Mouse (Mus musculus): ENCODE measurements at regions not wholly inside any gene's neighbourhood (a gene's known extent, or its start where the extent isn't known, plus 50 kb on each side); places are given as distances from the start of the nearest gene placed in this dataset.

DNA sequence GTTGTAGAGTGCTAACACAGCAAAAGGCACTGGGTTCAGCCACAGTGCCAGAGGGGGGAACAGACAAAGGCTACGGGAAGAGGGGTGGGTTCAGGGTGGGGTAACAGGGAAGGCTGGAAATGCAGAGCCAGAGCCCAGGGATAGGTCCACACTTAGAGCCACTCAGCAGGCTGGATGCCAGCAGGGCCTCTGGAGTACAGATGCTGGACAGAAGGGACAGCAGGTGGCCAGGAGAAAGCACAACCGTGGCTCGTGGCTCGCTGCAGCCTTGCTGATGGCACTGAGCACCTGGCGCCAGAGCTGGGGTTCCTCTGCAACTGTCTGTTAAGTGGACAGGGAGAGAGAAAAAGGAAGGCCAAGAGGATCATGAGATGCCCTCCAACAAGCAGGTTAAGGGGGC, 174.2 kb downstream of the Mroh4 start:
- no peak for DNase-seq (ENCODE audit: low spot score)

DNA sequence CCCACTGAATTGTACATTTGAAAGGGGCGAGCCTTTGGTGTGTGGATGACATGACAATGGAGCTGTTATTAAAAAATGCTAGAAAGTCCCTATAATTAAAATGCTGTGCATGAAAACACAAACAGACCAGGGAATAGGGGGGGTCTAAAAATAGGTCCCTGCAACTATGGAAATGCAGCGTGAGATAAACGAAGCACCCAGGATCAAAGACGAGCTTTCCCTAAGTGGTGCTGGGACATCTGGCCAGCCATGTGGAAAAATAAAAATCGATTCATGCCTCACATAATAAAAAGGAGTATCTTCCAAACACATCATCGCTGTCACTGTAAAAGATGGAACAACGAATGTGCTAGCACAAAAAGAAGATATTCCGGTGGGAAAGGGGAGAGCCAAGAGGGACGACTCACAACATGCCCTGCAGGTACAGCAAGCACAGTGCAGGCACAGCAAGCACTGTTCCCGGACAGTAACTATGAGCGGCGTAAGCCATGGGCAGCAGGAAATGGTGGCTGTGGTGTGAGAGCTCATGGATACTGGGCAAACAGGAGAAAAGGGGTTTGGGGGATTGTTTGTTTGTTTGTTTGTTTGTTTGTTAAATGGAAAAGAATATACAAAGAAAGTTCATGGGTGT, 176.7 kb downstream of the Mroh4 start:
- no peak for DNase-seq (ENCODE audit: low spot score)

DNA sequence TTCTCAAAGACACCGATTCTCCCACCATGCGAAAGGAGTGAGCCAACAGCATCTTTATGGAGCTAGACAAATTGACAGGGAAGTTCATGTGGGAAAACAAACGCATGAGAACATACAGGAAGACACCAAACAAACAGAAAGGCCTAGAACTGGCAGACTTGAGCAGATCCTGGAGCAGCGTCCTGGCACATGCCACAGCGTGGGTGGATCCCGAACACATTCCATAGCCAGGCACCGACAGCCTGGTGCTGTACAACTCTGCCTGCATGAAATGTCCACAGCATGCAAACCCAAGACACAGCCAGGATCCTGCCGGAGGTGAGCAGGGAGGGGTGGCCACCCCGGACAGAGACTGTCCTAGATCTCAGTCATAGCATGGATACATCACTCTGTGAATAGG, 177.2 kb downstream of the Mroh4 start:
- no peak for DNase-seq (ENCODE audit: low spot score)

DNA sequence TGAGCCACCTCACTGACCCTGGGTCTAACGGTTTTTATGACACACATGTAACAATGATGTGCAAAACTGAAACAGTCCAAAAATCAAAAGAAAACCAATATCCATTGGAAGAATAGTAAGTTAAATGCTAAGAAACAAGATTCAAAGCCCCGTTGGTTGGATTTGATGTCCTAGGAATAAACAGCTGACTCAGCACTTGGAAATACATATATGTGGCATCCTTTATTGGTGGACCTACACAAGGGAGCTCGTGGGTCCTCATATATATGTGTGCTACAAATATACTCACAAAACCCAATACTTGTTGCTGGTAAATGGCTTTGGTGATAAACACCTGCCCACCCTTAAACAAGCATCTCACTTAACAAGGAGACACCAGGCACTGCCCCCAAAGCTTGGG, 178.2 kb downstream of the Mroh4 start:
- no peak for DNase-seq (ENCODE audit: low spot score)

DNA sequence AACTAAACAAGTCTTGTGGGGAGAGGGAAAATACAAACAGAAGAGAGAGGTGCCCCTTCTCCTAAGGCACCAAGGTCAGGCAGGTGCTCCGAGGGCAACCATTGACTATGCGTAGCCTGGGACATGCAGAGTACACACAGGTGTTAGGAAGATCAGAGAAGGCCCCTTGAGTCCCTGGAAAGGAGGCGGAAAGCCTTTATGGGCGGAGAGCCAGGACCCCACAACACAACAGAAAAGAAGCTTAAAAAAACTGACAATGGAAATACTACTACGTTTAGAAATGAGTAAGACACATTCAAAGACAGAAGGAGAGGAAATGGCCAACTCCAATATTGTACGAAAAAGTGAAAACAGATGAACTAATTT, 179.5 kb downstream of the Mroh4 start:
- no peak for DNase-seq (ENCODE audit: low spot score)

DNA sequence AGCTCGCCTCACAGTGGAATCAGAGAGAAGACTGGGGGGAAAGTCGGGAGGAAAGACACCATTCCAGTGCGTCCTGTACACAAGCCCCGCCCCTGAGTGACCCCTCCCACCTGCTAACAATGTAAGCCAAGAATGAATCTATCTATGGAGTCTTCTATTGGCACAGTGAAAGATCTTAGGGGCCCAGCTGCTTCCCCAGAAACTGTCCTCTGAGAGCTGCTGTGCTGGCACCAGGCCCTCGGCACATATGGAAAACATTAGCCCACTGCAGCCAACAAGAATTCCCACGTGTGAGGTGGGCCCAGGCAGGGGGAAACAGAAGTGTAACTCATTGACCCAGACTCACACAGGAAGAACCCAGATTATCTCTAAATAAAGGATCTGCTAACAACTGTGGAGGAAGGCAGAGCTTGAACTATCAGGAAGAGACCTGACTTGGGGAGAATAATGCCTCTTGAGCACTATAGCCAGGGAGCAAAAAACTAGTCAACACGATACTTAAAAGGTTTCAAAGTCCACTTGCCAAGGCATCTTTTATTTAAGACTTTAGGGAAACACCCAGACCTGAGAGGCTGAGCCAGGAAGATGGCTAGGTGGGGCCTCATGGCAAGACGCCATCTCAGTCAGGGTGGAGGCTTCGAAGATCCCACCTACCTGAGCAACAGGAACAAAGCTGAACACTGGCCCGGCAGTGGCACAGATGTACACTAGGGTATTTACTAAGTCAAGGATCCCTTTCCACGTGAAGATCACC, 180.1 kb downstream of the Mroh4 start:
- no peak for DNase-seq (ENCODE audit: low spot score)

DNA sequence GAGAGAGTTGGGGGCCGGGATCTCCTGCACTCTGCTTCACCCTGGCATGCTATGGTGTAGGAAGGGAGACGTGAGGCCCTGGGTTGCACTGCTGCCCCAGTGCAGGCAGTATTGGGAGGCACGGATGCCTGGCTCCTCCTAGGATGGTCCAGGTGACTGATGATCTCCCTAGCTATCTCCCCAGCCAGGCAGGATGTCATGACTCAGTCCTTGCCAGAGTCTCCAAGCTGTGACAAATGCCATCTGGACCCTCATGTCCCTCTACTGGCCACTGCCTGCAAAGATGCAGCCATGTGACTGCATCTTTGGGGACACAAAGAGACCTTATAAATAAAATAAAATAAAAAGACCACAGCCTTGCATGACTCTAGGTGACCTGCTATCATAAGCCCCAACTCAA, 181.6 kb downstream of the Mroh4 start:
- no peak for DNase-seq (ENCODE audit: low spot score)

DNA sequence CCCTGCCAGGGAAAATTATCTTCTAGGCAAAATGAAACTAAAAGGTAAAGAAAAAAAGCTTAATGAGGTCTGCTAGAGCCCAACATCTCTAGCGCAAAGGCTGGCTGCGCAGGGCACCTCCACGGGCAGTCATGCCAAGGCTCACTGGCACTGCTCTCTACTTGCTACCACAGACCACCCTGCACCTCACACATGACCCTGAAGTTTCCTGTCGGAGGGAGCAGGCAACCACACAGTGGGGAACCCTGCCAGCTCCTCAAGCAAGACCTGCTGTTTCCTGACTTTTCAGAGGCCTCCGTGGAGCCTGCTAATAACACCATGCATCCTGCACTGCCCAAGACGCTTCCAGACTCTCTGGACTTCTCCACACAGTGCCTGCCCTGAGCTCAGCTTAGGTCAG, 182.3 kb downstream of the Mroh4 start:
- no peak for DNase-seq (ENCODE audit: low spot score)

DNA sequence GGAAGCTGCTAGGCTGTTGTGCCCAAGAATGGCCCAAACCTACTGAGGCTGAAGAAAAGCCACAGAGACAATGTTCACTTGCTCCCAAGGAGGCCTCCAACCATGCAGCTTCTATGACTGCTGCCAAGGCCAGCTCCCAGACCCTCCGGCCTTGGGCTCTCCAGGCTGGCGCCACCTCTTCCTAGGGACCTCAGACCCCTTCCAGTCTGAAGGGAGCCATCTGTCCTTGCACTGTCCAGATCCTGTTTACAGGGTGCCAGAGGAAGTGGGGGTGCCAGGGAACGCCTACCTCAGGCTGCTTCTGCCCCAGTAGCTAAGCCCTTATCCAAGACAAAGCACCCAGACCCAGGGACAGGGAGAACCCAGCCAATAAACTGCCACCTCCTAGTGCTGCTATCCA, 183.7 kb downstream of the Mroh4 start:
- no peak for DNase-seq (ENCODE audit: low spot score)

DNA sequence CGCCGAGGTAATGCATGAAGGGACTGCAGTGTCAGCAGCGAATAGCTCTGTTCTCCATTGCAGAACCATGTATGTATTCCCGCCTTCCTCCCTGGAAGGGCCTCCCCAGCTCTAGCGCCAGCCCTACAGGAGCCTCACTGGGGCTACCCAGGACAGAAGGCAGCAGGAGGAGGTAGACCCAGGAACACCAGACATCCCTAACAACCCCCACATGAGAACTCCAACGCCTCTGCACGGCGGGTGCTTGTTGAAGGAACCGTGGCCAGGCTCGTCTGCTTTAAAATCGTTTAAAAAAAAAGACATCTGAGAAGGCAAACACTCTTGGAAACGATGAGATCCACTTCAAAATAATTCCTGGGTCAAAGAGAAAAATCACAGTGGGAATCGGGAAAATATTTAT, 194.3 kb downstream of the Mroh4 start:
- DNase-seq (ENCODE audit: low spot score): no peak

DNA sequence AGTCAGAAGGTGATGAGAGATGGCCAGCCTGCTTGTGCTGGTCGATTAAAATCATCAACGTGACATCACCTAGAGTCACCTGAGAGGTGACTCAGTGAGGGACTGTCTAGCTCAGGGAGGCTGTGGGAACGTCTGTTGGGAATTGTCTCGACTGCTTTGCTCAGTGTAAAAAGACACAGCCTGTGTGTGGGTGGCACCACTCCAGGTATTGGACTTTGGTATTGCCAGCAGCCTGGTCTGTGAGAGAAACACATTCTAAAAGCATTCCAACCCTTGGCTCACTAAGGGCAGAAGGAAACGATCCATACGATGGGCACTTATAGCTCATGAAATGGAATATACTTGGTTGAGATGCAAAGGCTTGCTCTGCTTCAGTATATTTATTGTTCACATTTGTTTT, 209.2 kb downstream of the Mroh4 start:
- no peak for DNase-seq (ENCODE audit: low spot score)

DNA sequence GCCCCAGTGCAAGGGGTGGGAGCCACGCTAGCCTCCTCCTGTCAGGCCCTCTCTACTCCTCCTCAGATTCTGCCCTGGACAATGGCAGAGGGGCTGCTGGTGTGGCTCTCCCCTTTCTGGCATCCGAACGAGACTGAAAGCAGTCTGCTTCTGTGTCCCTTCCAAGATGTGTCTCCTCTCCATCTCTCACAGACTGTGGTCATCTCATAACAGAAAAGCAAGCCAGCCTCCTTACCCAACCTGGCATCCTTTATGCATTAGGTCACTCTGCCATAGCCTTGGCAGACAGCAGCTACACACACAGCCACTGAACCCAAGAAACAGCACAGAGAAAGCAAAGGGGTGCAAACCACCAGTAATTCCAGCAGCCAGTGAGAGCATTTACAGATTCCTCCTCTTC, 213.2 kb downstream of the Mroh4 start:
- no peak for DNase-seq (ENCODE audit: low spot score)

DNA sequence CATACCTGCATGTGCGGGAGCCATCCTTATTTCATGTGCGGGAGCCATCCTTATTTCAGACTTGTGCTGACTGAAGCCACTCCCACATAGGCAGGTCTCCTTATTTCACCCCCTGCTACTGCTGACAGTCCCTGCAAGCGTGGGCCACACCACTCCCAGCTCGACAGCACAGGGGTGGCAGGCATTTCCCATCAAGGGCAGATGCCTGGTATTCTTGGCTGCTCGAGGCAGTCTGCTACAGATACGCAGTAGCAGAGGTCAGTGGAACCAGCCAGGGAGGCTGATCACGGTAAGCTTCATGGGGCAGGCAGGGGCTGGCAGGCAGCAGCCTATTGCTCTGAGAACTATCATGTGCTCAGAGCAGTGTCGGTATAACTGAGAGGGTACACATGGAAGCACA, 215.6 kb downstream of the Mroh4 start:
- no peak for DNase-seq (ENCODE audit: low spot score)

DNA sequence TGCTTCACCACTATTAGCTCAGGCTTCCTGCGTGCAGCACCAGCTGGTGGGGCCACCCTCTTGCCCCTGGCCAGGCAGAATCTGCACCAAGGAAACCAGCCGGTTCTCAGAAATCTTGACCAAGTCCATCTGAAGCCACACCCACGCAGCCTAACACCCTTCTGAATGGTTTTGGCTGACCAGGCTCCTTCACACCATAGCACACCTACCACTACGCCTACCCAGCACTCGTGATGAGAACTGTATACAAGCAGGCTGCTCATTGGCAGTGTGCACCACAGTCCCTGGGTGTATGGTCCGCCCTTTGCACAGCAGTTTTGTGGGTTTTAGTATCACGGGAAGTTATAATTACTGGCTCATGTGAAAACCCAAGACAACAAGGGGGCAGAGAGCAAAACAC, 217.5 kb downstream of the Mroh4 start:
- DNase-seq (ENCODE audit: low spot score): no peak

DNA sequence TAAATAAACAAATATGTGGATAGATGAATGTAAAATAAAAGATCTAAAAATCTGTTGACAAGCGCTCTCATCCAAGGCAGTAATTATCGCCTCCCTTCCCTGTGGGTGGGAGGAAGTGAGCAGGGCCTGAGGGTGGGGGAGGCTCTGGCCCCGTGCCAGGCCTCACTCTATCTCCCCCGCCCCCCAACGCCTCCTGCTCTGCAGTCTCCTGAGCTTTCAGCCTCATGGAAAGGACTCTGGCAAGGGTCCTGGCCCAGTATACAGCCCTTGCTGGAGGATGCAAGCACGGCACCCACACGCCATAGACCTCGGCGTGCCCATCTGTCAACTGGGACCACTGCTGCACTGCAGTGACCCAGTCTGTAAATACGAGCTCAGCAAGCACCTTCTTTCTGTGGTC, 222.9 kb downstream of the Mroh4 start:
- no peak for DNase-seq (ENCODE audit: low spot score)

DNA sequence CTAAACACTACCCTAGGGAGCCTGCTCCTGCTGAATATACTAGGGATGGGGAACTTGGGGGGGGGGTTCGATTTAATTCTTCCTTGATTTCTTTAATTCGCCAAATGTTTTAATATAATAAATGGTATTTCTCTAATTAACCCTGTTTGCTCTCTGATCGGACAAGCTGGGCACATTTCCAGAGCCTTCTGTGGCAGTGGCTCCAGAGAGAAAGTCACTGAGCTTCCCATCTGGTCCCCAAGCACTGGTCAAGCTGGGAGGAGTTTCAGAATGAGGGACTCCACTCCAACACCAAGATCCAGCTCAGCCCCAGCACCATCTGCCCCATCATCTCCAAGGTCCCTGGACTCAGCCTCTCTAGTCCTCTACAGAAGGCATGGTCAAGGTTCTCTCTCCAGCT, 223.9 kb downstream of the Mroh4 start:
- no peak for DNase-seq (ENCODE audit: low spot score)

DNA sequence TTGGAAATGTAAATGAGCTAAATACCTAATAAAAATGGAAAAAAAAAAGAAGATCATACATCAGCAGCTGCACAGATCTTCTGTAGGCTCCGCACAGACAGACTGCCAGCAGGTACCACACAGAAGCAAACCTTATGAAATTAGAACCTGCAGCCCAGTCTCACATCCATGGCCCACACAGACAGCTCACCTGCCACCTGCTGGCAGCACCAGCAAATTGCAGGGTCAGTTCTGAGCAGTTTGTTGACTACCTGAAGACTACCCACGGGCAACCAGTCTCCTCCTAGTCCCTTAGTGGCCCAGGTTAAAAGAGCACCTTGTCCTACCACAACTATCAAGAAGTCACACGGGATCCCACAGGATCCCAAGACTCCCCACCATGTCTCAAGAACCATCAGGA, 225.1 kb downstream of the Mroh4 start:
- DNase-seq (ENCODE audit: low spot score): peak; percentile 5

DNA sequence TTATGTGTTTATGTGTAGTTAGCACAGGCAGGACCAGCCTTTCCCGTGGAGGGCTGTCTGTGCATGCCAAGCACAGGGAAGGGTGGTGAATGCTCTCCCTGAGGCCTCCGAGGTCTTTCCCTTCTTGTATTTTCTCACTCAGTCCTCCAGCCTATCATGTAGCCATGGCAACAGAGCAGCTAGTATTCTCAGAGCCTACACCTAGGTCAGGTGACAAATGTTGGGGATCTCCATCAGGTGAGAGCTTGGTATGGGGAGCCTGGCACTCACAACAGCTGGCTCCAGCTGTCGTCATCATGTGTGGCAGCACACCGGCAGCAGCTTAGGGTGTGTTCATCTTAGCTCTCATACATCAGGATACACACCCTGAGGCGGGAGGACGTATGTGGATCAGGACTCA, 231.3 kb downstream of the Mroh4 start:
- no peak for DNase-seq (ENCODE audit: low spot score)

DNA sequence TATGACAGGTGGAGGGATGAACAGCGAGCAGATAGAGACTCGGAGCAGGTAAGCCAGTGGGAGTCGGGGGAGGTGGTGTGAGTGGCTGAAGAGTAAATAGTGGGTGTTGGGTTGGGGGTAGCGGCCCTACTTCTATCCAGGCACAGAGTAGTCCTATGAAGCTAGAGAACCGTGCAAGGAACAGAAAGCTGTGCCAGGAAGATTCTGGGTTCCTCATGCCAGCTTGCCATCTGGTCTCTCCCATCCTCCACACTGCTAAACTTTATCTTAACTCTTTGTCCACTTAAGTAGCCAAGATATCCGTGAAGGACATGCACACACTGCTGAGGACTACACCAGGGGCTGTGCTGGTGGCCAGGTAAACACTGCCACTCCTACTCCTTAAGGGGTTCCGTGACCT, 234.9 kb downstream of the Mroh4 start:
- no peak for DNase-seq (ENCODE audit: low spot score)

DNA sequence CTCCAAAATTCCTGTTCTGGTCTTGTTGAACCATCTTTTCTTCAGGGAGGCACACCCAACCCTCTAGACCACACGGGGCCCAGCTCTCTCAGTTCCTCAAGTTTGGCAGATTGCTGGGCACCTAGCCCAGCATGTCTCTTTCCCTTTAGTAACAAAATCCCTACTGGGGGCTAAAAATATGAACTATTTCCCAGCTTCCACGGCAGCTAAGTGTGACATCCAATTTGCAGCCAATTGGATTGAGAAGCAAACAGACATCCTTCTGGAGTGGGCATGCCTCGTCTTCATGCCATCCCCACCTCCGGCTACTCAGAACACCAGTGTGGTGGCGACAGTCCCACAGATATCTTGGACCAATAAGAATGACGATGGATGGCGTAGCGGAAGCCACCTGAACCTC, 240.1 kb downstream of the Mroh4 start:
- DNase-seq (ENCODE audit: low spot score): no peak

DNA sequence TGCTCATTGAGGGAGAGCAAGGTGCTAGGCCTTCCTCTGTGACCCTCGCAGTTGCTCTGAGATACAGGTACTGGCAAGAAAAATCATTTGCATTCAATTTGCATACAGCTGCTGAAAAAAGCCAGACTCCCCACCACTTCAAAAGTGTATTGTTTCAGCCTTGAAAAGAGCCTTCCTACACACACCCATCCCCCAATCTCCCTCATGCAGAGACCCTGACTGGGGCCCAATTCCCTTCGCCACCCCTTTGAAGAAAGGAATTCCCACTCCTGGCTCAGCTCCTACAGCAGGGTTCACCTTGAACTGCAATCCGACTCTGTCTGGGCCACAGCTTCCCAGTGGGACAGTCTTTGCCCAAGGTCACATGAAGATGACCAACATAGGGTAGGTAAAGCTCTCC, 248.6 kb downstream of the Mroh4 start:
- no peak for DNase-seq (ENCODE audit: low spot score)

DNA sequence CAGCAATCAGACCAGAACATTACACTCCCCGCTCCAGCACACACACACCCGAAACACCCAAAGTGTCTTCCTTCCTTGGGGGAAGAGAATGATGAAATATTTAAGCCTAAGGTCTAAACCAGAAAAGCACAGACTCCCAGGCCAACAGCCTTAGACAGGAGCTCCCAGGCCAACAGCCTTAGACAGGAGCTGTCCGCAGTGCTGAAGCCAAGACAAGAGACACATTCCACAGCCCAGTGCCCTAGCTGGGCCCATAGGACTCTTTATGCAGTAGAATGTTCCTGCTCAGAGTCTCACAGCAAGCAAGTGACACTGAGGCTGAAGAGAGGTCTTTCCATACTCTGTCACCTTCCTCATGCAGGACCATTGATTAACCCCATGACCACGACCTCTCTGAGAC, 253.6 kb downstream of the Mroh4 start:
- DNase-seq (ENCODE audit: low spot score): no peak

DNA sequence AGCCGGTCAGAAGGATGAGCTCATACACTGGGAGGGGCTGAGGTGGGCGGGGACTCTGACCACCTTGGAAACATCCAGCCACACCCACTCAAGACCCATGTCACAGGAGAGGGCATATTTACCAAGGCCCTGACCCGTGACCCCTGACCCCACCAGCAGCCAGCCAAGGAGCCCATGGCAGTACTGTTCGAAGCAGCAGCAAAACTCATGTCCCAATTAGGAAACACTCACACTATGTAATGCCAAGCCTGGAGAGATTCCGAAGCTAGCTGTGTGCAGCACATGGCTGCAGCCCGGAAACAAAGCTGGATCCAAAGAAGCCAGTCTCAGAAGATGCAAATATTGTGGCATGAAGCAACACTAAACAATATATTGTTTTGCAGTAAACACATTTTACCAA, 256.8 kb downstream of the Mroh4 start:
- no peak for DNase-seq (ENCODE audit: low spot score)

DNA sequence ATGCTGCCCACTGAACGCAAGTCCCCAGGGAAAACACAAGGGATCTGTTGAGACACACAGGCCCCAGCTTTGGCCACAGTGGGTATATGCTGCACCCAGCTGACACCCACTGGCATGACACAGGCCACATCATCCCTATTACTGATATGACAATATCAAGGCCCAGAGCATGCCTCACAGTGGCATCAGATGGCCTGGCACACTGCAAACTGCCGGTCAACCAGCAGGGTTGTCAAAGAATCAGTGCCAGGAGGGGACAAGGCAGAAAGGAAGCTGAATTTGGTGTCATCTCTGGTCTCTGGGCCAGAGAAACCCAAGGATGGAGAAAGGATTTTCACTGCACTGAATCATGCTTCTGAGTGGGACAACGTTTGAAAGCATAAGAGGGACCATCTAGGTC, 266.7 kb downstream of the Mroh4 start:
- DNase-seq (ENCODE audit: low spot score): no peak

All from c-Kit-positive CD71-positive TER-119-positive erythroid progenitor cells, embryonic 14.5 days (primary cell).